Mouse (Mus musculus): ENCODE measurements around the gene March7.

The March7 gene

GRCm38 (mm10) chr2:60209703-60210651 lies at the start of gene March7, which contains the start of gene Baz2b:
TSS of gene March7 (plus strand) at chr2:60209887.
TSS of gene Baz2b (minus strand) at chr2:60209839.
- DNase-seq (ENCODE audit: low spot score in 2 of 2): peak; percentile 76 to 81

- no peak for DNase-seq (ENCODE audit: low spot score in 2 of 2)
Measured at GRCm38 (mm10) chr2:60163744-60164143, 45.9 kb upstream of the March7 start.

- no peak for DNase-seq (ENCODE audit: low spot score in 2 of 2)
Measured at GRCm38 (mm10) chr2:60165679-60166078, 44.0 kb upstream of the March7 start.

- no peak for DNase-seq (ENCODE audit: low spot score in 2 of 2)
Measured at GRCm38 (mm10) chr2:60166878-60167277, 42.8 kb upstream of the March7 start.

GRCm38 (mm10) chr2:60171786-60172530 lies 37.7 kb upstream of the March7 start:
- peak; percentile 17 for DNase-seq (ENCODE audit: low spot score in 2 of 2)

- no peak for DNase-seq (ENCODE audit: low spot score in 2 of 2)
Measured at GRCm38 (mm10) chr2:60172531-60172914, 37.2 kb upstream of the March7 start.

GRCm38 (mm10) chr2:60173190-60173589 lies 36.5 kb upstream of the March7 start:
- no peak for DNase-seq (ENCODE audit: low spot score in 2 of 2)

- DNase-seq (ENCODE audit: low spot score in 2 of 2): no peak
Measured at GRCm38 (mm10) chr2:60173595-60173994, 36.1 kb upstream of the March7 start.

GRCm38 (mm10) chr2:60175078-60175477 lies 34.6 kb upstream of the March7 start:
- DNase-seq (ENCODE audit: low spot score in 2 of 2): no peak

- DNase-seq (ENCODE audit: low spot score in 2 of 2): no peak
Measured at GRCm38 (mm10) chr2:60176087-60176486, 33.6 kb upstream of the March7 start.

GRCm38 (mm10) chr2:60177490-60177889 lies 32.2 kb upstream of the March7 start:
- DNase-seq (ENCODE audit: low spot score in 2 of 2): no peak

GRCm38 (mm10) chr2:60181696-60182095 lies 28.0 kb upstream of the March7 start:
- no peak for DNase-seq (ENCODE audit: low spot score in 2 of 2)

GRCm38 (mm10) chr2:60196841-60197240 lies 12.8 kb upstream of the March7 start:
- DNase-seq (ENCODE audit: low spot score in 2 of 2): no peak

- no peak for DNase-seq (ENCODE audit: low spot score in 2 of 2)
Measured at GRCm38 (mm10) chr2:60200051-60200562, 9.6 kb upstream of the March7 start.

- no peak for DNase-seq (ENCODE audit: low spot score in 2 of 2)
Measured at GRCm38 (mm10) chr2:60200667-60201066, 9.0 kb upstream of the March7 start.

GRCm38 (mm10) chr2:60202900-60203530 lies 6.7 kb upstream of the March7 start:
- no peak for DNase-seq (ENCODE audit: low spot score in 2 of 2)

GRCm38 (mm10) chr2:60203733-60204132 lies 6.0 kb upstream of the March7 start:
- DNase-seq (ENCODE audit: low spot score in 2 of 2): no peak

- no peak for DNase-seq (ENCODE audit: low spot score in 2 of 2)
Measured at GRCm38 (mm10) chr2:60204162-60204561, 5.5 kb upstream of the March7 start.

GRCm38 (mm10) chr2:60205795-60206194 lies 3.9 kb upstream of the March7 start:
- DNase-seq (ENCODE audit: low spot score in 2 of 2): no peak

GRCm38 (mm10) chr2:60209122-60209611 lies 520 bp upstream of the March7 start:
- peak in 1 of 2 experiments; percentile 44 for DNase-seq (ENCODE audit: low spot score in 2 of 2)

GRCm38 (mm10) chr2:60210821-60211220 lies 1.1 kb downstream of the March7 start:
- no peak for DNase-seq (ENCODE audit: low spot score in 2 of 2)

- DNase-seq (ENCODE audit: low spot score in 2 of 2): no peak
Measured at GRCm38 (mm10) chr2:60212488-60212887, 2.8 kb downstream of the March7 start.
